Mouse (Mus musculus): Measurements from ENCODE around the gene Tmem108.
"Not testable (repeated sequence)": the region's sequence is repeated elsewhere in the genome, so short reads cannot be mapped to it uniquely, and the experiment has no call there.

The Tmem108 gene

GRCm38 (mm10) chr9:103681741-103682330 is 79.8 kb downstream of the Tmem108 start:
- DNase-seq (ENCODE audit: low read depth in 2 of 2, low spot score in 2 of 2), result no peak

- DNase-seq (ENCODE audit: low read depth in 2 of 2, low spot score in 2 of 2), result no peak
Measured at GRCm38 (mm10) chr9:103679234-103679633, 82.4 kb downstream of the Tmem108 start.

- DNase-seq (ENCODE audit: low read depth in 2 of 2, low spot score in 2 of 2), result no peak
Measured at GRCm38 (mm10) chr9:103678531-103679060, 83.0 kb downstream of the Tmem108 start.

GRCm38 (mm10) chr9:103677811-103678210 is 83.8 kb downstream of the Tmem108 start:
- no peak for DNase-seq (ENCODE audit: low read depth in 2 of 2, low spot score in 2 of 2)

GRCm38 (mm10) chr9:103675721-103676480 is 85.7 kb downstream of the Tmem108 start:
- no peak for DNase-seq (ENCODE audit: low read depth in 2 of 2, low spot score in 2 of 2)

- no peak for DNase-seq (ENCODE audit: low read depth in 2 of 2, low spot score in 2 of 2)
Measured at GRCm38 (mm10) chr9:103672881-103673280, 88.8 kb downstream of the Tmem108 start.

GRCm38 (mm10) chr9:103670592-103671113 is 91.0 kb downstream of the Tmem108 start:
- DNase-seq (ENCODE audit: low read depth in 2 of 2, low spot score in 2 of 2), result not testable (repeated sequence)

- no peak for DNase-seq (ENCODE audit: low read depth in 2 of 2, low spot score in 2 of 2)
Measured at GRCm38 (mm10) chr9:103668830-103669229, 92.8 kb downstream of the Tmem108 start.

- no peak for DNase-seq (ENCODE audit: low read depth in 2 of 2, low spot score in 2 of 2)
Measured at GRCm38 (mm10) chr9:103665817-103666216, 95.8 kb downstream of the Tmem108 start.

- no peak for DNase-seq (ENCODE audit: low read depth in 2 of 2, low spot score in 2 of 2)
Measured at GRCm38 (mm10) chr9:103664151-103664550, 97.5 kb downstream of the Tmem108 start.

GRCm38 (mm10) chr9:103661873-103662272 is 99.8 kb downstream of the Tmem108 start:
- no peak for DNase-seq (ENCODE audit: low read depth in 2 of 2, low spot score in 2 of 2)

- no peak for DNase-seq (ENCODE audit: low read depth in 2 of 2, low spot score in 2 of 2)
Measured at GRCm38 (mm10) chr9:103657981-103658380, 103.7 kb downstream of the Tmem108 start.

GRCm38 (mm10) chr9:103657183-103657975 is 104.3 kb downstream of the Tmem108 start:
- DNase-seq (ENCODE audit: low read depth in 2 of 2, low spot score in 2 of 2), result no peak

- DNase-seq (ENCODE audit: low read depth in 2 of 2, low spot score in 2 of 2), result no peak
Measured at GRCm38 (mm10) chr9:103653995-103654587, 107.5 kb downstream of the Tmem108 start.

- DNase-seq (ENCODE audit: low read depth in 2 of 2, low spot score in 2 of 2), result no peak
Measured at GRCm38 (mm10) chr9:103652127-103652882, 109.3 kb downstream of the Tmem108 start.

- DNase-seq (ENCODE audit: low read depth in 2 of 2, low spot score in 2 of 2), result no peak
Measured at GRCm38 (mm10) chr9:103646605-103647004, 115.0 kb downstream of the Tmem108 start.

- DNase-seq (ENCODE audit: low read depth in 2 of 2, low spot score in 2 of 2), result no peak
Measured at GRCm38 (mm10) chr9:103645724-103646123, 115.9 kb downstream of the Tmem108 start.

- DNase-seq (ENCODE audit: low read depth in 2 of 2, low spot score in 2 of 2), result no peak
Measured at GRCm38 (mm10) chr9:103642300-103642699, 119.3 kb downstream of the Tmem108 start.

- no peak for DNase-seq (ENCODE audit: low read depth in 2 of 2, low spot score in 2 of 2)
Measured at GRCm38 (mm10) chr9:103641340-103641739, 120.3 kb downstream of the Tmem108 start.

GRCm38 (mm10) chr9:103639413-103639812 is 122.2 kb downstream of the Tmem108 start:
- no peak for DNase-seq (ENCODE audit: low read depth in 2 of 2, low spot score in 2 of 2)

Data from CD8-positive naive resting alpha-beta T cell, adult 2 months (primary cell).